Mouse (Mus musculus) stomach, postnatal 0 days (tissue): ENCODE data around the gene Cmip. TPM values are rescaled to one million over a fixed set of nuclear protein-coding genes. Genes with fewer than 3 reads are reported as not detected.

Experiments
- ATAC-seq: fragments of 200-750 bp; cut with Nextera tagmentation; 2 replicates; pipeline ENCODE4 v1.8.0; 2017; ENCODE audit not compliant: low FRiP score, low TSS enrichment
- DNase-seq: peaks from one replicate; pipeline ENCODE4 v3.0.0-alpha.2; 2016; ENCODE audit warnings: low spot score
- H3K27ac ChIP-seq: fragments of 300-500 bp; sonication (generic); replicated peaks from 2 replicates; pipeline ENCODE4 v1.5.1; 2014; ENCODE audit warnings: mild to moderate bottlenecking, control low read depth
- H3K27me3 ChIP-seq: fragments of 300-500 bp; sonication (generic); 2 replicates; pipeline ENCODE4 v1.6.1; 2014; ENCODE audit warnings: low read length; ENCODE audit not compliant: control insufficient read depth, insufficient read depth
- H3K36me3 ChIP-seq: fragments of 300-500 bp; sonication (generic); 2 replicates; pipeline ENCODE4 v1.6.1; 2014; ENCODE audit warnings: low read length, mixed read lengths; ENCODE audit not compliant: control insufficient read depth, insufficient read depth
- H3K4me1 ChIP-seq: fragments of 300-500 bp; sonication (generic); replicated peaks from 2 replicates; pipeline ENCODE4 v1.6.1; 2014; ENCODE audit warnings: antibody characterized with exemption; ENCODE audit not compliant: control insufficient read depth, insufficient read depth
- H3K4me2 ChIP-seq: fragments of 300-500 bp; sonication (generic); replicated peaks from 2 replicates; pipeline ENCODE4 v1.6.1; 2014; ENCODE audit warnings: low read depth, mild to moderate bottlenecking, control low read depth, moderate library complexity
- H3K4me3 ChIP-seq: fragments of 300-500 bp; sonication (generic); 2 replicates; pipeline ENCODE4 v1.5.1; 2014; ENCODE audit warnings: low read depth, low read length, control low read depth
- H3K9ac ChIP-seq: fragments of 300-500 bp; sonication (generic); 2 replicates; pipeline ENCODE4 v1.6.1; 2014; ENCODE audit warnings: mild to moderate bottlenecking, low read length, control low read depth, mixed read lengths
- H3K9me3 ChIP-seq: fragments of 300-500 bp; sonication (generic); 2 replicates; pipeline ENCODE4 v1.6.1; 2016; ENCODE audit warnings: low read length; ENCODE audit not compliant: control insufficient read depth
- CTCF ChIP-seq: IDR thresholded peaks from 2 replicates; pipeline ENCODE4 v1.5.1; 2016; ENCODE audit warnings: antibody characterized with exemption, low read depth, mild to moderate bottlenecking, moderate library complexity
- EP300 ChIP-seq: optimal IDR thresholded peaks from 2 replicates; pipeline ENCODE3; 2016; ENCODE audit warnings: antibody characterized with exemption
- WGBS: fragments of 180-500 bp; shearing (Covaris S2); extraction: QIAGEN DNeasy Blood & Tissue Kit; methylation state at CpG from one replicate; pipeline ENCODE4 v1.1.7; 2014; 5-methylcytosine and 5-hydroxymethylcytosine counted together
- polyA plus RNA-seq: library from polyadenylated mRNA; unstranded; fragments of >200 nt; fragmentation: Nextera tagmentation; extraction: Ambion mirVana; gene quantifications from 2 replicates; pipeline ENCODE4 v1.2.1, GENCODE M21; 2015

Gene Cmip
- polyA plus RNA-seq, 1 experiment from 2014 or later, result 19.9 TPM

DNA sequence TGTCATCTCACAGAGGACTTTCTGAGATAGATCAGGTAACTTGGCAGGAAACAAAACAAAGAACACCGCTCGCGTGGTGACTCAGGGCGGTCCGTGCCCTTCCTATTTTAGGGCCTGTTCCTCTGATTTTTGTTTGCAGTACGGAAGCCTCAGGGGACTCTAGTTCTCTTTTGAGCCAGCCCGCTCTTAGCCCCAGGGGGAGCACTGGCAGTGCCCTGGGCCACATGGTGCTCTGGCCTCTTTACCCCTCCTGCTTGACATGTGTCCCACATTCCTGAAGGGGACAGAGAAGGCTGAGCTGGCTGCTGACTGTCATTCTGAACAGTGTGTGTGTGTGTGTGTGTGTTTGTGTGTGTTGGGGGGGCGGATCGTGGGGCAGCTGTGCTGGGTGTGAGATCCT lies 46.8 kb downstream of the Cmip start:
- no peak for ATAC-seq

GRCm38 (mm10) chr8:117305405-117305804 lies 48.5 kb downstream of the Cmip start:
- Histone ChIP-seq H3K9ac (no peak overlapping the region), H3K36me3 (no peaks in the 10 kb centered on the region), H3K27me3 (no peaks in the 10 kb centered on the region), H3K27ac (no peak overlapping the region), H3K4me3 (no peak overlapping the region), H3K9me3 (no peaks in the 10 kb centered on the region), H3K4me2 (no peak overlapping the region), H3K4me1 (peaks cover 2% of the 10 kb centered on the region; the same call in 1 of the 2 replicates)
- 48% methylated on average over 5 of the region's 5 CpGs for WGBS
- TF ChIP-seq CTCF, result no peak
- TF ChIP-seq EP300, result no peak
- no peak for DNase-seq
- ATAC-seq, result no peak

More for the DNA sequence above, 46.8 kb downstream of the Cmip start:
- H3K9ac ChIP-seq, result no peak overlapping the region
- no peaks in the 10 kb centered on the region for H3K36me3 ChIP-seq
- peak overlapping the region; percentile 35; the same call in 1 of the 2 replicates for H3K27ac ChIP-seq
- no peak for TF ChIP-seq EP300
- TF ChIP-seq CTCF, result no peak
- H3K4me3 ChIP-seq, result no peak overlapping the region
- DNase-seq, result no peak
- H3K4me1 ChIP-seq, result peaks cover 7% of the 10 kb centered on the region; the same call in 1 of the 2 replicates
- H3K27me3 ChIP-seq, result no peaks in the 10 kb centered on the region
- no peaks in the 10 kb centered on the region for H3K9me3 ChIP-seq
- no peak overlapping the region for H3K4me2 ChIP-seq
- WGBS, result 25% methylated on average over 9 of the region's 9 CpGs

- no peak overlapping the region for H3K4me3 ChIP-seq
- H3K4me2 ChIP-seq, result no peak overlapping the region
- no peaks in the 10 kb centered on the region for H3K9me3 ChIP-seq
- no peak for TF ChIP-seq CTCF
- TF ChIP-seq EP300, result no peak
- no peak overlapping the region for H3K9ac ChIP-seq
- H3K4me1 ChIP-seq, result peaks cover 2% of the 10 kb centered on the region; the same call in 1 of the 2 replicates
- H3K36me3 ChIP-seq, result no peaks in the 10 kb centered on the region
- no peaks in the 10 kb centered on the region for H3K27me3 ChIP-seq
- H3K27ac ChIP-seq, result no peak overlapping the region
- 85% methylated on average over 7 of the region's 7 CpGs for WGBS
- no peak for ATAC-seq
- DNase-seq, result no peak
These were observed 49.9 kb downstream of the Cmip start for GRCm38 (mm10) chr8:117306756-117307155.

GRCm38 (mm10) chr8:117307221-117307620 lies 50.4 kb downstream of the Cmip start:
- WGBS, result 86% methylated on average over 8 of the region's 8 CpGs
- peaks cover 2% of the 10 kb centered on the region; the same call in 1 of the 2 replicates for H3K4me1 ChIP-seq
- no peak for DNase-seq
- H3K4me3 ChIP-seq, result no peak overlapping the region
- ATAC-seq, result no peak
- no peaks in the 10 kb centered on the region for H3K9me3 ChIP-seq
- H3K4me2 ChIP-seq, result no peak overlapping the region
- TF ChIP-seq EP300 (no peak), CTCF (no peak)
- no peaks in the 10 kb centered on the region for H3K36me3 ChIP-seq
- no peak overlapping the region for H3K27ac ChIP-seq
- no peaks in the 10 kb centered on the region for H3K27me3 ChIP-seq
- H3K9ac ChIP-seq, result no peak overlapping the region

DNA sequence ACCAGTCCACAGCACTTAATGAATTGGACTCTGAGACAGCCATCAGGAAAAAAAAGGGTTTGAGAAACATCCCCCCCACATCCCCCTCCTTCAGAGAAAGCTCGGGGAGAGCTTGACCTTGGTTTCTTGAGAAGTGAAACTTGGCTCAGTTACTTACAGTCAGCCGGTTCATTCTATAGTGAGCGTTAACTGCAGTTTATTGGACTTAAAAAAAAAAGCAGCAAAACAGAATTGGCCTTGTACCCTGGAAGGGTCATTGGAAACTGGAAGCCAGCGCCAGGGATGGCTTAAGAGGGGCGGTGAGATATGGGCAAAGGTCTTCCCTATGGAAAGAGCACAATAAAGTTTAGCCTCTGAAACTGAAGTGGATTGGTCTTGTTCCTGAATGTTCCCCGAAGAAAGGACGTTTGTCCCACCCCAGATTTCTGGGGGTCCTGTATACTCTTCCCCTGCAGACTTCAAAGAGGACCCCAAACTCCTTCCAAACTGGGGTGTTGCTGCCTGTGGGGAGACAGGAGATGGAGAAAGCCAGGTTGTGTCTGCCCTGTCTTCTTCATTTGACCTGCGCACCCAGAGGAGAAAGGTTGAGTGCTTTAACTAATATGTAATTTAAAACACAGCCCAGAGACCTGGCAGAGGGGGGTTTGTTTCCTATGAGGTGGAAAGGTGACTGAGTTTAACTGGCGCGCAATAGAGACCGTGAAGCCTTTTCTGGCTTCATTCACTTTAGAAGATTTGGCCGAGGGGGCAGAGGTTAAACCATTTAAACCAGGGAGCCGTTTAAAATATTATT lies 51.6 kb downstream of the Cmip start:
- H3K27ac ChIP-seq, result 0 out of 2 replicates have a peak overlapping the region, but pooled peaks have one; percentile 18
- no peak for DNase-seq
- TF ChIP-seq CTCF (no peak), EP300 (no peak)
- no peak overlapping the region; the same call in 1 of the 2 replicates for H3K9ac ChIP-seq
- no peak overlapping the region for H3K4me3 ChIP-seq
- ATAC-seq, result no peak
- 59% methylated on average over 13 of the region's 13 CpGs for WGBS
- no peaks in the 10 kb centered on the region for H3K36me3 ChIP-seq
- H3K9me3 ChIP-seq, result no peaks in the 10 kb centered on the region
- no peak overlapping the region for H3K4me2 ChIP-seq
- H3K4me1 ChIP-seq, result 0 out of 2 replicates have a peak, but pooled peaks cover 2% of the 10 kb centered on the region
- H3K27me3 ChIP-seq, result no peaks in the 10 kb centered on the region

- no peak overlapping the region for H3K4me2 ChIP-seq
- TF ChIP-seq CTCF, result no peak
- TF ChIP-seq EP300, result no peak
- DNase-seq (no peak), ATAC-seq (no peak)
- no peaks in the 10 kb centered on the region for H3K36me3 ChIP-seq
- H3K27me3 ChIP-seq, result no peaks in the 10 kb centered on the region
- H3K4me1 ChIP-seq, result peaks cover 9% of the 10 kb centered on the region; the same call in 1 of the 2 replicates
- WGBS, result 71% methylated on average over 12 of the region's 12 CpGs
- no peak overlapping the region for H3K4me3 ChIP-seq
- H3K9ac ChIP-seq, result no peak overlapping the region
- H3K9me3 ChIP-seq, result no peaks in the 10 kb centered on the region
- H3K27ac ChIP-seq, result no peak overlapping the region
These were observed 52.9 kb downstream of the Cmip start for GRCm38 (mm10) chr8:117309653-117310274.
